Mouse (Mus musculus) retina, adult 2 months (tissue): ENCODE data around the gene Fam43a.

ENCODE experiments used
- DNase-seq: peaks from one replicate; pipeline ENCODE4 v3.0.0-alpha.2; 2012; ENCODE audit warnings: low read depth, low spot score

Gene Fam43a

GRCm38 (mm10) chr16:30595835-30596557 lies 3.5 kb upstream of the Fam43a start:
- DNase-seq, result no peak

DNA sequence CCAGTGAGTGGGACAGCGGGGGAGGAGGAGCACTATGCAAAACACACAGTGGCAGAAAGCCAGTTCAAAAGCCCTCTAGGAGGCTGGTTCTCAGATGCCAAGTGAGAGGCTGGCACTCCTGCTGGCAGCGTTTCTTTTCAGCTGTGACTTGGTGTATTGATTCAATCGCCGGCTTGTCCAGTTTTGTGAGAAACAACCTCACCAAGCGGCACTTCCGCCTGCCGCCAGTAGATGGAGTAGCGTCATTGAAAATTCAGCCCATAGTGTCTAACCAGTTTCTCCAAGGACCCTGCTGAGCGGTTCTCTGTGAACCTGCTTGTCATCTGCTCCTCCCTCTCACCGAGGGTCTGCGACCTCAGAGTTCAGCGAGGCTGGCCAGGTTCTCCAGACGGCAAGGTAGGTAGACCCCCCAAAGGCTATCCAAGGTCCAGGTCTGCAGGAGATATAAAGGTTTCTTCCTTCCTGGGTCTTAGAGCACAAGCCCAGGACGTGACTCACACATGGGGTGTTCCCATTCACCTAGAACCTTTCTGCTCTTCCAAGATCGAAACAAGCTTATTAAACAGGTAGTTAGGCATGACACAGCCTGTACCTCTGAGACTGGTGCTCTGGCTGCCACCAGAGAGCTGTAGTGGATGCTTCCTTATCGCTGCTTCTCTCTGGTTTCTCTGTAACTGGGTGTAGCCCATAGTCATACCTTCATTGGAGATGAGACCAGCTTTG lies 2.4 kb upstream of the Fam43a start:
- DNase-seq, result peak; percentile 60

DNA sequence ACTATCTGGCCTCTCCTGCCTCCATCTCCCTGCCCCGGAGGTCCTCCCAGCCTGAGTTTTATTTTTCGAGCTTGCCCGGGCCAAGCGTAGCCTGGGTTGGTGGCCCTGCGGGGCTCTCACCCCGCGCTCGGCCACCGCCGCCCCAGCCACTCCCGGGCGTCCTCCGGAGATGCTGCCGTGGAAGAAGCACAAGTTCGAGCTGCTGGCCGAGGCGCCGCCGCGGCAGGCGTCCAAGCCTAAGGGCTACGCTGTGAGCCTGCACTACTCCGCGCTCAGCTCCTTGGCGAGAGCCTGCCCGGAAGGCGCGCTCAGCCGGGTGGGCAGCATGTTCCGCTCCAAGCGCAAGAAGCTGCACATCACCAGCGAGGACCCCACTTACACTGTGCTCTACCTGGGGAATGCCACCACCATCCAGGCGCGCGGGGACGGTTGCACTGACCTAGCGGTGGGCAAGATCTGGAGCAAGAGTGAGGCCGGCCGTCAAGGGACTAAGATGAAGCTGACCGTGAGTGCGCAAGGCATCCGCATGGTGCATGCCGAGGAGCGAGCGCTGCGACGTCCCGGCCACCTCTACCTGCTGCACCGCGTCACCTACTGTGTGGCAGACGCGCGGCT lies 1.0 kb downstream of the Fam43a start:
- DNase-seq, result no peak

DNA sequence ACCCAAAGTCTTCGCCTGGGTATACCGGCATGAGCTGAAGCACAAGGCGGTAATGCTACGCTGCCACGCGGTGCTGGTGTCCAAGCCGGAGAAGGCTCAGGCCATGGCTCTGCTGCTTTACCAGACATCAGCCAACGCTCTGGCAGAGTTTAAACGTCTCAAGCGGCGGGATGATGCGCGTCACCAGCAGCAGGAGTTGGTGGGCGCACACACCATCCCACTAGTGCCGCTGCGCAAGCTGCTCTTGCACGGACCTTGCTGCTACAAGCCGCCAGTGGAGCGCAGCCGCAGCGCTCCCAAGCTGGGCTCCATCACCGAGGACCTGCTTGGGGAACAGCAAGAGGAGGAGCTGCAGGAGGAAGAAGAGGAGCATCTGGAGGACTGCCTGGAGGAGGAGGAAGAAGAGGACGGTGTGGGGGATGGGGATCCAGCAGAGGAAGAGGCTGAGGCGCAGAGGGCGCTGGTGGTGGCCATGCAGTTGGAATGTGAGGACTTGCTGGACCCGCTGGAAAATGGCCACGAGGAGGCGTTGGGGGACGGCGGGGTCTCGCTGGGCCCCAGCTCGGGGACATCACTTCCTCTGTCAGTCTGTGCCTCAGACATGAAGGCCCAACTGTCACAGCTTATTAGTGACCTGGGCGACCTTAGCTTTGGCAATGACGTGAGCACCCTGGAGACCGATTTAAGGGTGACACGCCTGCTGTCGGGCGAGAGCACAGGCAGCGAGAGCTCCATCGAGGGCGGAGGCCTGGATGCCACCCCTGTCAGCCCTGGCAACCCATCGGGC lies 1.7 kb downstream of the Fam43a start:
- no peak for DNase-seq

- no peak for DNase-seq
Measured at GRCm38 (mm10) chr16:30601946-30602345, 2.4 kb downstream of the Fam43a start.

GRCm38 (mm10) chr16:30602684-30603530 lies 3.4 kb downstream of the Fam43a start:
- no peak for DNase-seq

DNA sequence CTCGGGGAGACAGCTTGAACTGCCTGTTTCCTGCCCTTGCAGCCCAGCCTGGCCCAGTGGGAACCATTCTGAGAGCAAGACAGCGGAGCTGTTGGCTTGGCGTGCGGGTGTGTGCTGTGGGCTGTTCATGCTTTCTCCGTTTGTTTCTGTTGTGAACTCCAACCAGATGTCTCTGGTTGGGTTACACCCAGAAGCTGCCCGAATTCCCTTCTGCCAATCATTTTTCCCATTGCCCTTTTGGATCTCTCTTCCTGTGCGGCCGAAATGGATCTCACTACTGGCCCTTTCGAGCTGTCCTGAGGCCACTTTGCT lies 4.0 kb downstream of the Fam43a start:
- no peak for DNase-seq

DNA sequence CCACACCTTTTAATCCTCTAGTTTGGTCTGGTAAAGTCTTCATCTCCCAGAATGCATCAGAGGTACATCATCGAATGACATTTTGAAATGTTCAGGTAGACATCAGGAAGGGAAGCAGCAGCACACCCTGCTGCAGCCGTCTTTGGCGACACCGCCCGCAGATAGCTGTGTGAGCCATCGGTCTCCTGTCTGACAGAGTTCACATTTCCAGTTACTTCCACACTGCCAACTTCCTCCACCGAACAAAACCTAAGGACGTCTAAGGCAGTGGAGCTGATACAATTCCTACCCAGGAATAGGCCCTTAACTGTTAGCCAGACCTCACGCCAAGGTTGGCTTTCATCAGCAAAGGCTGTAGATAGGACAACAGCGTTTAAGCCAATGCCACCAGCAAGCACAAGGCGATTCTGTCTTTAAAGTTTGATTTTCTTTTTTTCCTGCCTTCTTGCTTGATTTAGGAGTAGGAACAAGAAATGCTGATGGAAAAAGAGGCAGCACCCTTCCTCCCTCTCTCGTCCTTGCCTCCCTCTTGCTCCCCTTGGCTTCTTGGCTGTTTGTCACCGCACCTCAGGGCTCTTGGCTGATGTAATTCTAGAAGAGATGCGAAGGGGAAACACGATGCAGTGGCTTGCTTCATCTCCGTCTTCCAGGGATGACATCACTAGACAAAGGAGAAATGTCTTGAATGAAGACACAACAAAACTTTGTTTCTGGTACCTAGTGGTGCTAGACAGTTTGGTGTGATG lies 4.7 kb downstream of the Fam43a start:
- no peak for DNase-seq

- DNase-seq, result no peak
Measured at GRCm38 (mm10) chr16:30604807-30605137, 5.2 kb downstream of the Fam43a start.

DNA sequence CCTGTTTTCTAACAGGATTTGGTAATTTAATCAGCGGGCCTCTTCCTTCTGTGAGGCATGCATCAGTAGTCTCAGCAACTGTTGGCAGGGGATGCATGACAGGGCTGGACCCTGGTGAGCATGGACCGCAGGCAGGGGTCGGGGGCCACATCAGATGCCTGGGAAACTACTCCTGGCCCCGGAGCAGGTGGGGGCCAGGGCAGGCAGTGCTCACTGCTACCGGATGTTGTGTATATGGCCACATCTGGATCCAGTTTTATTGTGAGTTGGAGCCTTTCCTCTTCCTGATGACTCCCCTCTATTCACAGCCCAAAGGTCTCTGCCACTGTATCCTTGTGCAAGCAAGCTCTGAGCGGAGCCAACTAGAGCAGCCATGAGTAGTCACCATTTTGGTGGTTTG lies 6.0 kb downstream of the Fam43a start:
- no peak for DNase-seq

DNA sequence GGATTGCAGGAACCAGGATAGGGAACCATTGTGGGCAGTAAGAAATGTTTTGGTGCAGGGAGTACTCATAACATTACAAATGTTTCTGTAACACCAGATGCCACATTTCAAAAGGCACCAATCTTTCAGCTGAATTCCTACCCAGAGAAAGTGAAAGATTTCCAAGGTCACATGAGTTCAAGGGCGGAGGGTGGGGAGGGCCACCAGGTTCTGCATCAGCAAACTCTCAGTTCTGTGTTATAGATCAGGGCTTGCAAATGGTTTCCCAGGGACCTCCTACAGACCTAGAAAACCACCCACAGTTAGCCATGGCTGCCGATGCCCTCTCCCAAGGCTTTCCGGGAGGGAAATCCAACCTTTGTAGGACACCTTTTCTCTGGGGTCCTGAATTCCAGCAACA lies 8.3 kb downstream of the Fam43a start:
- DNase-seq, result no peak

DNA sequence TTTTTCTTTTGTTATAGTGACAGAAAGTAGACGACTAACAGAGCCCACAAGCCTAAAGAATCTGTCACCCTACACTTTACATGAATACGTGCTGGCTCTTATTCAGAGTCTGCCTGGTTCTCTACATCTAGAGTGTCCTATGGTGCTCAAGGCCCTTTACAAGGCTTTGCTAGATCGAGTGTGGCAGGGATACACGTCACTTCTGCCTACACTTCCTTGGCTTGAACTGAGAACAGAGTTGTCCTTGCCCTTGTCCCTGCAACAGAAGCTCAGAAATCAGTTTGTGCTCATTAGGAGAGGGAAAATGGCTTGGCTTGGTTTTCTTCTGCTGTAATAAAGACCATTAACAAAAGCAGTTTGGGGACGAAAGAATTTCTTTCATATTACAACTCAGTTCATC lies 11.8 kb downstream of the Fam43a start:
- DNase-seq, result no peak

DNA sequence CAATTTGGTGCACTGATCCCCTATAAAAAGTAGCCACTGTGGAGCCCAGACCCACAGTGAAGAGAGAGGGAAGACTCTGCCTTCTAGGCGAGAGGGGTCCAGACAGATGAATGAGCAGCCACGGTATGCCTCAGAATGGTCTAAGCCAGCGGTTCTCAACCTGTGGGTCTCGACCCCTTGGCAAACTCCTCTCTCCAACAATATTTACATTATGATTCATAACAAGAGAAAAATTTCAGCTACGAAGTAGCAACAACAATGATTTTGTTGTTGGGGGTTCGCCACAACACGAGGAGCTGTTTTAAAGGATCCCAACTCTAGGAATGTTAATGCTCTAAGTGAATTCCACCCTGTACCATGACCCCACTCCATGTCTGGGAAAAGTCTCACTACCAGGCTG lies 13.6 kb downstream of the Fam43a start:
- DNase-seq, result no peak

GRCm38 (mm10) chr16:30614122-30614521 lies 14.6 kb downstream of the Fam43a start:
- DNase-seq, result no peak

GRCm38 (mm10) chr16:30614705-30615317 lies 15.3 kb downstream of the Fam43a start:
- no peak for DNase-seq

- DNase-seq, result no peak
Measured at GRCm38 (mm10) chr16:30616281-30616680, 16.8 kb downstream of the Fam43a start.

- DNase-seq, result no peak
Measured at GRCm38 (mm10) chr16:30623645-30624044, 24.1 kb downstream of the Fam43a start.

- no peak for DNase-seq
Measured at GRCm38 (mm10) chr16:30624640-30625039, 25.1 kb downstream of the Fam43a start.

- DNase-seq, result no peak
Measured at GRCm38 (mm10) chr16:30627586-30628337, 28.2 kb downstream of the Fam43a start.

- no peak for DNase-seq
Measured at GRCm38 (mm10) chr16:30628401-30628800, 28.9 kb downstream of the Fam43a start.
